Mouse (Mus musculus): ENCODE results near the gene Ncaph. TPM values are rescaled to one million over a fixed set of nuclear protein-coding genes. Genes with fewer than 3 reads are reported as not detected.
"Not testable (repeated sequence)": the region's sequence is repeated elsewhere in the genome, so short reads cannot be mapped to it uniquely, and the experiment has no call there.

The Ncaph gene
- polyA plus RNA-seq, 1 experiment from 2014 or later: 13.1 TPM

- Histone ChIP-seq H3K9me3 (no peaks in the 10 kb centered on the region), H3K4me3 (no peak overlapping the region), H3K4me2 (no peak overlapping the region), H3K27ac (no peak overlapping the region), H3K4me1 (no peaks in the 10 kb centered on the region), H3K27me3 (replicated peaks) (no peaks in the 10 kb centered on the region), H3K9ac (no peak overlapping the region), H3K36me3 (replicated peaks) (no peaks in the 10 kb centered on the region)
- 91% methylated on average over 11 of the region's 11 CpGs for WGBS
- no peak for ATAC-seq (replicated peaks)
Measured at GRCm38 (mm10) chr2:127079881-127080590, 53.7 kb downstream of the Ncaph start.

GRCm38 (mm10) chr2:127079066-127079465, 54.7 kb downstream of the Ncaph start:
- H3K36me3 ChIP-seq (replicated peaks); H3K4me2 ChIP-seq; H3K4me1 ChIP-seq; H3K4me3 ChIP-seq; H3K9ac ChIP-seq; H3K27me3 ChIP-seq (replicated peaks); H3K9me3 ChIP-seq; H3K27ac ChIP-seq; ATAC-seq (replicated peaks): not testable (repeated sequence)
- 76% methylated on average over 2 of the region's 2 CpGs for WGBS

- Histone ChIP-seq H3K9me3 (no peaks in the 10 kb centered on the region), H3K4me1 (no peaks in the 10 kb centered on the region), H3K36me3 (replicated peaks) (no peaks in the 10 kb centered on the region), H3K27me3 (replicated peaks) (no peaks in the 10 kb centered on the region), H3K27ac (no peak overlapping the region), H3K4me2 (no peak overlapping the region), H3K4me3 (no peak overlapping the region), H3K9ac (no peak overlapping the region)
- ATAC-seq (replicated peaks): no peak
- 79% methylated on average over 9 of the region's 9 CpGs for WGBS
Measured at GRCm38 (mm10) chr2:127077611-127078010, 56.1 kb downstream of the Ncaph start.

- no peak overlapping the region for H3K4me3 ChIP-seq
- no peak overlapping the region for H3K4me2 ChIP-seq
- H3K9ac ChIP-seq: no peak overlapping the region
- 91% methylated on average over 2 of the region's 2 CpGs for WGBS
- no peak overlapping the region for H3K27ac ChIP-seq
- H3K9me3 ChIP-seq: no peaks in the 10 kb centered on the region
- no peak for ATAC-seq (replicated peaks)
- no peaks in the 10 kb centered on the region for H3K36me3 ChIP-seq (replicated peaks)
- peaks cover 12% of the 10 kb centered on the region; the same call in 1 of the 2 replicates for H3K4me1 ChIP-seq
- no peaks in the 10 kb centered on the region for H3K27me3 ChIP-seq (replicated peaks)
Measured at GRCm38 (mm10) chr2:127074116-127074515, 59.6 kb downstream of the Ncaph start.

- no peaks in the 10 kb centered on the region; the same call in 1 of the 2 replicates for H3K36me3 ChIP-seq (replicated peaks)
- ATAC-seq (replicated peaks): no peak; the same call in 1 of the 2 replicates
- peak overlapping the region; percentile 72 for H3K27ac ChIP-seq
- peak overlapping the region; percentile 90 for H3K4me3 ChIP-seq
- 13% methylated on average over 9 of the region's 9 CpGs for WGBS
- H3K4me1 ChIP-seq: peaks cover 12% of the 10 kb centered on the region; the same call in 1 of the 2 replicates
- peak overlapping the region; percentile 83 for H3K9ac ChIP-seq
- no peaks in the 10 kb centered on the region for H3K27me3 ChIP-seq (replicated peaks)
- H3K4me2 ChIP-seq: peak overlapping the region; percentile 77
- no peaks in the 10 kb centered on the region for H3K9me3 ChIP-seq
Measured at GRCm38 (mm10) chr2:127070879-127071278, 62.9 kb downstream of the Ncaph start.

GRCm38 (mm10) chr2:127070435-127070841, 63.3 kb downstream of the Ncaph start, which contains the start of gene Blvra:
TSS of gene Blvra (plus strand) at chr2:127070665.
- Histone ChIP-seq H3K27me3 (replicated peaks) (no peaks in the 10 kb centered on the region), H3K4me3 (peak within 1 kb of the TSS; percentile 90), H3K36me3 (replicated peaks) (peaks cover 4% of the 10 kb centered on the region; the same call in 1 of the 2 replicates), H3K9me3 (no peaks in the 10 kb centered on the region), H3K9ac (peak within 1 kb of the TSS; percentile 83), H3K27ac (peak within 1 kb of the TSS; percentile 72), H3K4me1 (peaks cover 12% of the 10 kb centered on the region; the same call in 1 of the 2 replicates), H3K4me2 (peak within 1 kb of the TSS; percentile 77)
- ATAC-seq (replicated peaks): peak; percentile 99
- WGBS: 1% methylated on average over 28 of the region's 32 CpGs

GRCm38 (mm10) chr2:127069781-127070434, 63.8 kb downstream of the Ncaph start:
- peaks cover 4% of the 10 kb centered on the region; the same call in 1 of the 2 replicates for H3K36me3 ChIP-seq (replicated peaks)
- peak overlapping the region; percentile 83; the same call in 1 of the 2 replicates for H3K9ac ChIP-seq
- H3K4me1 ChIP-seq: peaks cover 12% of the 10 kb centered on the region; the same call in 1 of the 2 replicates
- no peaks in the 10 kb centered on the region for H3K27me3 ChIP-seq (replicated peaks)
- peak; percentile 28; the same call in 1 of the 2 replicates for ATAC-seq (replicated peaks)
- H3K27ac ChIP-seq: peak overlapping the region; percentile 72; the same call in 1 of the 2 replicates
- 15% methylated on average over 11 of the region's 11 CpGs for WGBS
- H3K4me3 ChIP-seq: peak overlapping the region; percentile 90
- no peaks in the 10 kb centered on the region for H3K9me3 ChIP-seq
- peak overlapping the region; percentile 77 for H3K4me2 ChIP-seq

- Histone ChIP-seq H3K4me1 (peaks cover 12% of the 10 kb centered on the region; the same call in 1 of the 2 replicates), H3K9ac (no peak overlapping the region), H3K9me3 (no peaks in the 10 kb centered on the region), H3K4me2 (no peak overlapping the region), H3K27me3 (replicated peaks) (no peaks in the 10 kb centered on the region), H3K36me3 (replicated peaks) (peaks cover 4% of the 10 kb centered on the region; the same call in 1 of the 2 replicates), H3K4me3 (no peak overlapping the region), H3K27ac (no peak overlapping the region)
- no peak for ATAC-seq (replicated peaks)
- WGBS: 76% methylated on average over 7 of the region's 7 CpGs
Measured at GRCm38 (mm10) chr2:127068806-127069205, 64.9 kb downstream of the Ncaph start.

- Histone ChIP-seq H3K4me2 (no peak overlapping the region), H3K4me1 (no peaks in the 10 kb centered on the region), H3K9me3 (no peaks in the 10 kb centered on the region), H3K4me3 (no peak overlapping the region), H3K36me3 (replicated peaks) (peaks cover 36% of the 10 kb centered on the region), H3K27me3 (replicated peaks) (no peaks in the 10 kb centered on the region), H3K9ac (no peak overlapping the region), H3K27ac (no peak overlapping the region)
- 92% methylated on average over 9 of the region's 9 CpGs for WGBS
- ATAC-seq (replicated peaks): no peak
Measured at GRCm38 (mm10) chr2:127061471-127061870, 72.3 kb downstream of the Ncaph start.

Other genes with a start within 250 kb of the Ncaph start
- 32.6 and 35.7 TPM in 2 replicates for gene Sppl2a, start 200.7 kb downstream of the Ncaph start, polyA plus RNA-seq (2015; fragmentation: Nextera tagmentation; extraction: Ambion mirVana)
- 10.5 and 14.0 TPM in 2 replicates for gene Ap4e1, start 125.2 kb downstream of the Ncaph start, polyA plus RNA-seq (2015; fragmentation: Nextera tagmentation; extraction: Ambion mirVana)
- 27.3 and 28.2 TPM in 2 replicates for gene Blvra, start 63.3 kb downstream of the Ncaph start, polyA plus RNA-seq (2015; fragmentation: Nextera tagmentation; extraction: Ambion mirVana)
- 7.6 and 7.7 TPM in 2 replicates for gene Itpripl1, start 9.5 kb upstream of the Ncaph start, polyA plus RNA-seq (2015; fragmentation: Nextera tagmentation; extraction: Ambion mirVana)
- gene 1810024B03Rik, start 74.3 kb upstream of the Ncaph start, polyA plus RNA-seq (2015; fragmentation: Nextera tagmentation; extraction: Ambion mirVana): 1.0 TPM in 2 replicates
- gene Snrnp200, start 74.4 kb upstream of the Ncaph start, polyA plus RNA-seq (2015; fragmentation: Nextera tagmentation; extraction: Ambion mirVana): 58.1 and 58.8 TPM in 2 replicates
- gene Ciao1, start 113.9 kb upstream of the Ncaph start, polyA plus RNA-seq (2015; fragmentation: Nextera tagmentation; extraction: Ambion mirVana): 56.9 and 62.6 TPM in 2 replicates
- 55.2 and 57.2 TPM in 2 replicates for gene Tmem127, start 114.0 kb upstream of the Ncaph start, polyA plus RNA-seq (2015; fragmentation: Nextera tagmentation; extraction: Ambion mirVana)
- gene Stard7, start 136.3 kb upstream of the Ncaph start, polyA plus RNA-seq (2015; fragmentation: Nextera tagmentation; extraction: Ambion mirVana): 90.8 and 94.4 TPM in 2 replicates
- gene Dusp2, start 202.2 kb upstream of the Ncaph start, polyA plus RNA-seq (2015; fragmentation: Nextera tagmentation; extraction: Ambion mirVana): 11.0 TPM in 2 replicates
- gene Astl, start 204.7 kb upstream of the Ncaph start, polyA plus RNA-seq (2015; fragmentation: Nextera tagmentation; extraction: Ambion mirVana): not detected in 2 replicates
- 0.19 and 0.34 TPM in 2 replicates for gene Adra2b, start 229.3 kb upstream of the Ncaph start, polyA plus RNA-seq (2015; fragmentation: Nextera tagmentation; extraction: Ambion mirVana)